Mouse (Mus musculus) heart, adult 8-10 months (tissue): ENCODE data around the gene Krt26. TPM values are rescaled to one million over a fixed set of nuclear protein-coding genes. Genes with fewer than 3 reads are reported as not detected.

Experiments
- DNase-seq: peaks from one replicate; pipeline ENCODE4 v3.0.0; 2022; ENCODE audit warnings: low spot score
- total RNA-seq, 4 experiments: library from RNA; stranded (reverse); gene quantifications; 2 replicates each; pipeline ENCODE4 v1.2.4; 2022

Krt26 gene
- not detected for total RNA-seq

- no peak for DNase-seq
Observed at GRCm38 (mm10) chr11:99337866-99338265, at the start of gene Krt26. TSS of gene Krt26 (minus strand) at chr11:99337966.

- peak; percentile 91 for DNase-seq
Observed at GRCm38 (mm10) chr11:99385813-99386721, 48.3 kb upstream of the Krt26 start.

GRCm38 (mm10) chr11:99379568-99379967, 41.8 kb upstream of the Krt26 start:
- peak; percentile 69 for DNase-seq

DNA sequence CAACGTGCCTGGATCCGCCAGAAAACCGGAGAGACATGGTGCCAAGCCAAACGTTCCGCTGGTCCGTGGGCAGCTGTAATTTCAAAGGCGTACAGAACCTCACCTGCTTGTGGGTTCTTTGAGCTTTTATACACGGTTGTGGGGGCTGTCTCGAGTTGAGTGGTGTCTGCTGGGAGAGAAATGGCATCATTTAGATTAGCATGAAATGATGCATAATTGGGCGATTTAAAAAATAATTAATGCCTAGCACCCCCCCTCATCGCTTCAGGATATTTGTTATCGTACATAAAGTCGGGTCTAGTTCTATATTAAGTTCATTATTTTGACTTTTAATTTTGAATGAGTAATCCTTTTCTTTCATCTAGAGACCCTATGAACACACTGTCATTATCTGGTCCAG, 37.0 kb upstream of the Krt26 start, which contains the start of gene Krt28:
Gene Krt28 (minus strand): TSS at position 101 of the 400 bp plus-strand sequence.
- no peak for DNase-seq

GRCm38 (mm10) chr11:99369853-99370451, 32.2 kb upstream of the Krt26 start:
- DNase-seq, result no peak

DNA sequence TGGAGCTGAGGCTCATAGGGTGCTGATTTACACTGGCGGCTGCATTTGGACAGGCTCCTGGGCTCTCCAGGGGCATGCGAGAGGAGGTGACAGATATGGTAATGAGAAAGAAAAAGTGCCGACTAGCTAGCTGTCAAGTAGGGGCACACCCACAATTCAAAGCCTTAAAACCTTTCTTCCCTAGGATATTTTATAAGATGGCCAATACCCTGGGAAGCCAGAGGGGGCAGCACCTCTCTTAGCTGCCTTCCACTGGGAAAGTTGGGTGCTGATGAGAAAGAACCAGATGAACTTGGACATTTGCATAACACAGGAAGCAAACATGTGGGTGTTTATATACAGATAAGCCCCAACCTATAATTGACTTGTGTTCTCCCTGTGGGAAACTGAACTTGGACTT, 31.5 kb upstream of the Krt26 start:
- DNase-seq, result no peak

- DNase-seq, result no peak
Observed at GRCm38 (mm10) chr11:99366791-99367190, 29.0 kb upstream of the Krt26 start.

DNA sequence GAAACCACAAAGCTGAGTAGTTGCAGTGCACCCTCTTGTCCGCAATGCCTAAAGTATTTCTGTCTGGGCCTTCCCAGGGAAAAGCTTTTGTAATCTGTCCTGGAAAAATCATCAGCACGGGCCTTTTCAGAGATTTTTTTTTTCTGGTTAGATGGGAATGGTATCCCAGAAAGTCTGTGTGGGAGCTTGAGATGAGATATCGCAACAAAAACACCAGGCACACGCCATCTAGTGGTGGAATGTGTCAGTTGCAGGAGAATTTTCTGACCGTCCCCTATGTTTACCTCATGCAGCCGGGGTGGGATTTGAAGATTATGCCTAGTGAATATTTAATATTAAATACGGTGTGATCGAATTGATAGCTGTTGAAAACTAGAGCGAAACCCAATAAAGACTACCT, 26.6 kb upstream of the Krt26 start:
- no peak for DNase-seq

GRCm38 (mm10) chr11:99361423-99361822, 23.7 kb upstream of the Krt26 start:
- no peak for DNase-seq

- no peak for DNase-seq
Observed at GRCm38 (mm10) chr11:99351004-99351403, 13.2 kb upstream of the Krt26 start, which contains the start of gene Krt27. TSS of gene Krt27 (minus strand) at chr11:99351104.

- DNase-seq, result no peak
Observed at GRCm38 (mm10) chr11:99339299-99339847, 1.6 kb upstream of the Krt26 start.

GRCm38 (mm10) chr11:99333426-99333825, 4.3 kb downstream of the Krt26 start:
- no peak for DNase-seq

- no peak for DNase-seq
Observed at GRCm38 (mm10) chr11:99329655-99330054, 8.1 kb downstream of the Krt26 start.

- DNase-seq, result no peak
Observed at GRCm38 (mm10) chr11:99322851-99323250, 14.9 kb downstream of the Krt26 start, which contains the start of gene Krt25. TSS of gene Krt25 (minus strand) at chr11:99322951.

DNA sequence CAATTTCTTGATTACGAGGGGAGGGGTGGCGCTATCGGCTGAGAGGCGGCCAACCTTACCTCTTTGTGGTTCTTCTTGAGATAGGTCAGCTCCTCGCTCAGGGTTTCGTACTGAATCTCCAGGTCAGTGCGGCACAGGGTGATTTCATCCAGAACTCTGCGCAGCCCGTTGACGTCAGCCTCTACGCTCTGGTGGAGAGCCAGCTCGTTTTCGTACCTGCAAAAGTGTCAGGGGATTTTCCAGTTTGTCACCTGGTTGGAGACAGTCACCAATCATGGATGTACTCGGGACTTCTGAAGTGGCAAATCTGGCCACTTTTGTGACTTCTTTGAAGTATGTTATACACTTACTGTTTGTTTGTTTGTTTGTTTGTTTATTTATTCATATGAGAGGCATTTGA, 16.7 kb downstream of the Krt26 start:
- DNase-seq, result no peak

DNA sequence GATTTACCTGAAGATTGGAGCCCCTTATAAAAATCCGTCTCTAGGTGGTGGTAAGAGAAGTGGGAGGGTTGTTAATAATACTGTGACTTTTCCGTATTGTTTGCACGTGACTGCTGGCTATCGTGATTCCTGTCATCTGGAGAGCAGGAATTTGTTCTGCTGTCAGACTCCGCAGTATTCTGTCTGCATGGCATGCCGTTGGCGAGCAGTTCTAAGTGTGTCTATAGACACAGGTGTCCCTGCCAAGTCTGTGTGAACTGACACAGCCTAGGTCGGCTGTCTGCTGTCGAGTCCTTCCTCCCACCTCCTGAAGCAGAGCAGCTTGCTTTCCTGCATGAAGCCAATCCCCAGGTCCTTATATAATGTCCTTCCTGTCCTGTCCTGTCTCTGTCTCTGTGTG, 18.6 kb downstream of the Krt26 start:
- DNase-seq, result no peak

DNA sequence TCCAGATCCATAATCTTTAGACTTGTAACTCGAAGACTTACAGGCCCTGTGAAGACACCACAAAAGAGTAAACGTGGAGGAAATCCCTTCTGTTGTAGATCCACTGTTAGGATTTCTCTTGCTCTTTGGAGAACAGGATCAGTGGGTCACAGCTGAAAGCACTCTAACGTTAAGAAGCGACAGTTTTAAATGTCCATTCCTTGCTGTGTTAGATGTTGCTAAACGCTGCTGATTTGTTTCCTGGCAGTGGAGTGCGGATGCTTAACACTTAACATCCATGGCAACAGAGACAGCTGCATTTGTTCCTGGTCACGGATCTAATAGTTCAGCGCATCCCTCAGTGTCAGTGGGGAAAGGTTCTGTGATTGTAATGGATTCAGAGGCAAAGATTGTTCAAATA, 21.2 kb downstream of the Krt26 start:
- DNase-seq, result no peak

DNA sequence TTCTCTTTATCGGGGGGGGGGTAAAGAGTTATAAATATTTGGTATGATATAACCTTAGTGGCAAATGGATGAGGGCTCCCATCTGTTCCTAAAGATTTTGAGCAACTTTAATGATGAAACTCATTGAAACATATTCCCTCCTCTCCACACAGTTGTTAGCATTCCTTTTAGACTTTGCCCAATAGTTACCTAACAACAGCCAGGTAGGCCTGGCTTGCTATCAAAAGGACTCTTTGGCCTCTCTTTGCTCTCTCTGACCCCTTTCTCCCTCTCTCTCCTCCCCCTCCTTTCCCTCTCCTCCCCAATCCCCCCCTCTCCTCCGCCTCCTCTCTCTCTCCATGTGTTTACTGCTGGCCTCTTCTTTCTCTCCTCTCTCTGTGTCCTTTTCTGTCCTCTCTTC, 23.2 kb downstream of the Krt26 start:
- DNase-seq, result no peak

DNA sequence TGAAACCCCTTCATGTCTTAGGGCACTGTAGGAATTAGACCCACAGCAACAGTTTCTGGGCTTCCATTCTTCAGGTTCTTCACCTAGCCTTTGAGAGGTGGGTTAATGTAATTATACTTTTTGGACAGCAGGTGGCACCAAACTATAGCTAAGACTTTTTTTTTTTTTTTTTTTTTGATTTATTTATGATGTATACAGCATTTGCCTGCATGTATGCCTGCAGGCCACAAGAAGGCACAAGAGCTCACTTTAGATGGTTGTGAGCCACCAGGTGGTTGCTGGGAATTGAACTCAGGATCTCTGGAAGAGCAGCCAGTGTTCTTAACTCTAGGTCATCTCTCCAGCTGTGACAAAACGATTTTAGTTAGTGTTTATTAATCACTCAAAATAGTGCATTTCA, 26.9 kb downstream of the Krt26 start:
- no peak for DNase-seq

DNA sequence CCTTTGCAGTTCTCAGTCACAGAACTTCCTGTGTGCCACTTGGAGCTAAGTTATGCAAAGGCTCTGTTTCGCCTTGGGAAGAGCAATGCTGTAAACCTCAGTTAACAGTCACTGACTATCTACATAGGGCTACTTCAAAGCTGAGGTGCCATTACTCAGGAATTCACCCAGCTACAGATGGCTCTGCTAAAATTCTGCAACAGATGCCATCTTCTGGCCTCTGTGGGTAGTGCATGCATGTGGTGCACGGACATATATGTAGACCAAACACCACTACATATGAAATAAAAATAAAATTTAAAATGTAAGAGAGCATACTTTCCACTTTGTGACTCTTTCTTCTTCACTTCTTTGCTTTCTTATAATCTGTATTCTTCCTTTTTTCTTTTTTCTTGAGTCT, 30.2 kb downstream of the Krt26 start:
- DNase-seq, result peak; percentile 33

DNA sequence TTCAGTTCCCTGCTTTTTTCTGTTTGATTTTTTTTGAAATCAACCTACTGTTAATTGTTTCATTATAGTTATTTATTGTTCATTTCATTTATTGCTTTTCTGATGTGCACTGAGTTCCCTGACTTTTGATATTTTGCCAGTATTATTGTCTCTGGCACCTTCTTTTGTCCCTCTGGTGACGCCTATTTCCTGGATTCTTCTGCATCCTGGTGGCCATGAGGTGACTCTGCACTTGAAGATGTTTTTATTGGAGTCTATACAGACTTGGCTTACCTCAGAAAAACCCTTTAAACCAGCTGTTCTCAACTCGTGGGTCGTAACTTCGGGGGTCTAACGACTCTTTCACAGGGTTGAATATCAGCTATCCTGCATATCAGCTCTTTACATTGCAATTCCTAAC, 42.7 kb downstream of the Krt26 start:
- no peak for DNase-seq

DNA sequence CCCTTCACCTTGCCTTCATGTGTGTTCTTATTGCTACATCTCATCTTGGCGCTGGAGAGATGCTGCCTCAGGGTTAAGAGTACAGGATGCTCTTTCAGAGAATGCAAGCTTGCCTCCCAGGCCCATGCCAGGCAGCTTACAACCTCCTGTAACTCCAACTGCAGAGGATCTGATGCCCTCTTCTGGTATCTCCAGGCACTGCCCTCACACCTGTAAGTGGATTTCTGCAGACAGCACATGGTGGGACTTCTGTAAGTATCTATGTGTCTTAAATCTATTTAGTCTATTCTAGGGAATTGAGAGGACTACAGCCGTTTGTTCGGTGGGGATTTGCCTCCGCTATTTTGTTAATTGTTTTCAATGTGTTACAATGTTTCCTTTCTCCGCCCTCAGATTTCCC, 44.9 kb downstream of the Krt26 start:
- DNase-seq, result peak; percentile 14
